Mouse (Mus musculus): ENCODE data around the gene Ctla4. TPM values are rescaled to one million over a fixed set of nuclear protein-coding genes. Genes with fewer than 3 reads are reported as not detected.
A peak's percentile ranks its signal among the peaks of the same experiment; 100 is the strongest.

The Ctla4 gene
- total and polyA plus RNA-seq, 2 experiments from 2014 or later, result not detected

DNA sequence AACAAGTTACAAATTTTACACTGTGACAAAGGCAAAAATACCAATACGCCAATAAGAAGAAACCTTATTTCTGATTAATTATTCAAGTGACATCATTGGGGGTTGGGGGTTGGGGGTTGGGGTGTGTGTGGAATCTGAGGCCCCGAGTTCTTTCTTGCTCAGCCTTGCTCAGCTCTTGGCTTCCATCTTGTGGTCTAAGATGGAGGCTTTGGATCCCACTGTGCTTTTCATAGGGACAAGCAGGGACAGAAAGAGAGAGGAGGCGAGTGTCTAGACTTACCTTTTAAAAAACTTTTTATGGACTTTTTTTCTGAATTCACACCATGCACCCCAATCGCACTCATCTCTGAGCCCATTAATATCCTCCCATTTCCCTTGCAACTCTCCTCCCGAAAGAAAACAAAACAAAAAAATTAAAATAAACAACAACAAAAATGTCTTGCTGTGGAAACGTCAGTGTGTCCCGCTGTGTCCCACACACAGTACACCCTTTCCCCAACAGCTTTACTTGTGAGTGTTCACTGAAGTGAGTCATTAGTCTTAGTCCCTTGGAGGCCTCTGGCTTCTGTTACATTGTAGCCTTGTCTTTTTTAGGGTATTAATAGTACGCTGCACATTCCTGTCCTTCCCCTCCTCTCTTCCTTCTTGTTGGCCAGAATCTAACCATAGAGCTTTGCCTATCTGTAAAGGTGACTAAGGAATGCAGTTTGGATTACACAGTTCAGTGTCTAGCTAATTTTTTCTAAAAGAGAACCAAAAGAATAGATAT, 59.0 kb downstream of the Ctla4 start:
- Histone ChIP-seq H3K36me3 (ENCODE audit: insufficient read depth, low read length) (no peaks in the 10 kb centered on the region), H3K4me1 (ENCODE audit: insufficient read depth, low read length) (no peaks in the 10 kb centered on the region), H3K9me3 (ENCODE audit: low read length) (no peaks in the 10 kb centered on the region), H3K9ac (replicated peaks; ENCODE audit: low read length, poor library complexity, severe bottlenecking) (no peak overlapping the region), H3K27ac (ENCODE audit: low read depth, low read length) (no peak overlapping the region), H3K27me3 (ENCODE audit: insufficient read depth, low read length) (no peaks in the 10 kb centered on the region), H3K4me3 (ENCODE audit: low read depth, low read length) (no peak overlapping the region), H3K4me2 (ENCODE audit: low read depth, low read length, poor library complexity, severe bottlenecking) (no peak overlapping the region)
- ATAC-seq (ENCODE audit: low FRiP score) (no peak), DNase-seq (ENCODE audit: low spot score) (no peak)
- whole genome bisulfite sequencing, result 75% methylated on average over 8 of the region's 8 CpGs
- TF ChIP-seq CTCF (IDR thresholded peaks at IDR 0.05), result peak; percentile 55

GRCm38 (mm10) chr1:60948112-60948511, 61.3 kb downstream of the Ctla4 start:
- Histone ChIP-seq H3K9me3 (ENCODE audit: low read length) (no peaks in the 10 kb centered on the region), H3K27ac (ENCODE audit: low read depth, low read length) (no peak overlapping the region), H3K27me3 (ENCODE audit: insufficient read depth, low read length) (no peaks in the 10 kb centered on the region), H3K9ac (replicated peaks; ENCODE audit: low read length, poor library complexity, severe bottlenecking) (no peak overlapping the region), H3K4me3 (ENCODE audit: low read depth, low read length) (no peak overlapping the region), H3K4me2 (ENCODE audit: low read depth, low read length, poor library complexity, severe bottlenecking) (no peak overlapping the region), H3K36me3 (ENCODE audit: insufficient read depth, low read length) (no peaks in the 10 kb centered on the region), H3K4me1 (ENCODE audit: insufficient read depth, low read length) (no peaks in the 10 kb centered on the region)
- ATAC-seq (ENCODE audit: low FRiP score) (no peak), DNase-seq (ENCODE audit: low spot score) (no peak)
- WGBS, result 90% methylated on average over 6 of the region's 6 CpGs
- no peak for TF ChIP-seq CTCF (IDR thresholded peaks at IDR 0.05)

DNA sequence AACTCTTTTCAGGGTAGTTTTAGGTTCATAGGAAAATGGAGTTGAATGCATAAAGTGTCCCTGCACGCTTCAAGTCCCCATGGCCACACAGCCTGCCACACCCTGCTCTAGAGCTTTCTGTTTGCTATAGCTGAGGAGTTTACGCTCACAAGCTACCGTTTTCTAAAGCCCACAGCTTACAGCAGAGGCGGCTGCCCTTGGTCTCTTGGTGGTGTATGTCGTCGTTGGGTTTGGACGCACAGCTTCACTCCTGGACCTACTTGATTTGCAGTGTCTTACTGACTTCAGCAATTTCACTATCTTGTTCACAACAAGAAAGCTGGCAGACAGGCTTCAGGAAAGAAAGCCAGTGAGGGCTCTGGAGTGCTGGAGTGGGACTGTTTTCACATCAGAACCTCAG, 66.2 kb downstream of the Ctla4 start:
- Histone ChIP-seq H3K9ac (replicated peaks; ENCODE audit: low read length, poor library complexity, severe bottlenecking) (no peak overlapping the region), H3K9me3 (ENCODE audit: low read length) (no peaks in the 10 kb centered on the region), H3K27ac (ENCODE audit: low read depth, low read length) (no peak overlapping the region), H3K4me2 (ENCODE audit: low read depth, low read length, poor library complexity, severe bottlenecking) (no peak overlapping the region), H3K27me3 (ENCODE audit: insufficient read depth, low read length) (no peaks in the 10 kb centered on the region), H3K36me3 (ENCODE audit: insufficient read depth, low read length) (no peaks in the 10 kb centered on the region), H3K4me1 (ENCODE audit: insufficient read depth, low read length) (no peaks in the 10 kb centered on the region), H3K4me3 (ENCODE audit: low read depth, low read length) (no peak overlapping the region)
- TF ChIP-seq CTCF (IDR thresholded peaks at IDR 0.05), result no peak
- ATAC-seq (ENCODE audit: low FRiP score) (no peak), DNase-seq (ENCODE audit: low spot score) (no peak)
- 76% methylated on average over 7 of the region's 7 CpGs for WGBS

DNA sequence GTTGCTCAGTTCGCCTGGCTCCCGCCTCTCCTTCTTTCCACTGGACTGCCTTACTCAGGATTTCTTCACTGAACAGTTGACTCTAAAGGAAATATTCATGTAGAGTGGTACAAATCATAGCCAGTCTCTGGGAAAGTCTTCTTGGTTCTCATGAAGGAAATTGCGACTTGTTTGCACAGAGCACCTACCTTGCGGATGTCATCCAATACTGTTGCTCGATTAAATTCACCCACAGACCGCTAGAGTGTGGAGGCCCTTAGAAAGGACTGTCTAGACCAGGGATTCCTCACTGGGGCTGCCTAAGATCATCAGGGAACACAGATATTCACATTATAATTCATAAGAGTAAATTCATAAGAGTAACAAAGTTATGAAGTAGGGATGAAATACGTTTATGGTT, 66.9 kb downstream of the Ctla4 start:
- H3K4me3 ChIP-seq (ENCODE audit: low read depth, low read length), result no peak overlapping the region
- no peak for ATAC-seq (ENCODE audit: low FRiP score)
- H3K9me3 ChIP-seq (ENCODE audit: low read length), result no peaks in the 10 kb centered on the region
- no peak overlapping the region for H3K9ac ChIP-seq (replicated peaks; ENCODE audit: low read length, poor library complexity, severe bottlenecking)
- DNase-seq (ENCODE audit: low spot score), result no peak
- no peaks in the 10 kb centered on the region for H3K27me3 ChIP-seq (ENCODE audit: insufficient read depth, low read length)
- no peak overlapping the region for H3K27ac ChIP-seq (ENCODE audit: low read depth, low read length)
- no peaks in the 10 kb centered on the region for H3K4me1 ChIP-seq (ENCODE audit: insufficient read depth, low read length)
- no peaks in the 10 kb centered on the region for H3K36me3 ChIP-seq (ENCODE audit: insufficient read depth, low read length)
- TF ChIP-seq CTCF (IDR thresholded peaks at IDR 0.05), result no peak
- no peak overlapping the region for H3K4me2 ChIP-seq (ENCODE audit: low read depth, low read length, poor library complexity, severe bottlenecking)
- 94% methylated on average over 7 of the region's 7 CpGs for WGBS

- H3K4me1 ChIP-seq (ENCODE audit: insufficient read depth, low read length), result no peaks in the 10 kb centered on the region
- H3K27ac ChIP-seq (ENCODE audit: low read depth, low read length), result no peak overlapping the region
- ATAC-seq (ENCODE audit: low FRiP score), result no peak
- H3K4me3 ChIP-seq (ENCODE audit: low read depth, low read length), result no peak overlapping the region
- H3K9ac ChIP-seq (replicated peaks; ENCODE audit: low read length, poor library complexity, severe bottlenecking), result no peak overlapping the region
- no peaks in the 10 kb centered on the region for H3K9me3 ChIP-seq (ENCODE audit: low read length)
- WGBS, result 65% methylated on average over 2 of the region's 2 CpGs
- peak; percentile 24 for DNase-seq (ENCODE audit: low spot score)
- H3K27me3 ChIP-seq (ENCODE audit: insufficient read depth, low read length), result no peaks in the 10 kb centered on the region
- no peaks in the 10 kb centered on the region for H3K36me3 ChIP-seq (ENCODE audit: insufficient read depth, low read length)
- peak; percentile 62 for TF ChIP-seq CTCF (IDR thresholded peaks at IDR 0.05)
- no peak overlapping the region for H3K4me2 ChIP-seq (ENCODE audit: low read depth, low read length, poor library complexity, severe bottlenecking)
Measured at GRCm38 (mm10) chr1:60954759-60955158, 68.0 kb downstream of the Ctla4 start.

GRCm38 (mm10) chr1:60955186-60955585, 68.4 kb downstream of the Ctla4 start:
- H3K36me3 ChIP-seq (ENCODE audit: insufficient read depth, low read length), result no peaks in the 10 kb centered on the region
- no peak overlapping the region for H3K4me3 ChIP-seq (ENCODE audit: low read depth, low read length)
- no peaks in the 10 kb centered on the region for H3K4me1 ChIP-seq (ENCODE audit: insufficient read depth, low read length)
- H3K9ac ChIP-seq (replicated peaks; ENCODE audit: low read length, poor library complexity, severe bottlenecking), result no peak overlapping the region
- H3K9me3 ChIP-seq (ENCODE audit: low read length), result no peaks in the 10 kb centered on the region
- no peaks in the 10 kb centered on the region for H3K27me3 ChIP-seq (ENCODE audit: insufficient read depth, low read length)
- DNase-seq (ENCODE audit: low spot score) (no peak), ATAC-seq (ENCODE audit: low FRiP score) (no peak)
- 93% methylated on average over 3 of the region's 3 CpGs for WGBS
- no peak for TF ChIP-seq CTCF (IDR thresholded peaks at IDR 0.05)
- no peak overlapping the region for H3K4me2 ChIP-seq (ENCODE audit: low read depth, low read length, poor library complexity, severe bottlenecking)
- H3K27ac ChIP-seq (ENCODE audit: low read depth, low read length), result no peak overlapping the region

All from midbrain, postnatal 0 days (tissue).